Mouse (Mus musculus) forebrain, postnatal 0 days (tissue): ENCODE results near the gene Plscr2. TPM values are rescaled to one million over a fixed set of nuclear protein-coding genes. Genes with fewer than 3 reads are reported as not detected.

Experiments
- ATAC-seq: fragments of 200-750 bp; cut with Nextera tagmentation; 2 replicates; pipeline ENCODE4 v1.8.0; 2017; ENCODE audit warnings: mild to moderate bottlenecking, moderate library complexity
- DNase-seq: peaks from one replicate; pipeline ENCODE4 v3.0.0-alpha.2; 2015
- H3K27ac ChIP-seq: fragments of 300-500 bp; sonication (generic); 2 replicates; pipeline ENCODE4 v1.5.1; 2014; ENCODE audit warnings: low read depth, mild to moderate bottlenecking, antibody characterized with exemption, low read length, moderate library complexity, mixed read lengths
- H3K27me3 ChIP-seq: fragments of 300-500 bp; sonication (generic); 2 replicates; pipeline ENCODE4 v1.6.1; 2014; ENCODE audit warnings: mild to moderate bottlenecking, low read length, mixed read lengths; ENCODE audit not compliant: insufficient read depth
- H3K36me3 ChIP-seq: fragments of 300-500 bp; sonication (generic); 2 replicates; pipeline ENCODE4 v1.6.1; 2014; ENCODE audit warnings: mild to moderate bottlenecking, moderate library complexity; ENCODE audit not compliant: insufficient read depth
- H3K4me1 ChIP-seq: fragments of 300-500 bp; sonication (generic); 2 replicates; pipeline ENCODE4 v1.6.1; 2014; ENCODE audit warnings: antibody characterized with exemption; ENCODE audit not compliant: insufficient read depth
- H3K4me2 ChIP-seq: fragments of 300-500 bp; sonication (generic); 2 replicates; pipeline ENCODE4 v1.6.1; 2014; ENCODE audit warnings: low read depth, mild to moderate bottlenecking, moderate library complexity
- H3K4me3 ChIP-seq: fragments of 300-500 bp; sonication (generic); 2 replicates; pipeline ENCODE4 v1.5.1; 2014; ENCODE audit warnings: low read depth, low read length, mixed read lengths
- H3K9ac ChIP-seq: fragments of 300-500 bp; sonication (generic); 2 replicates; pipeline ENCODE4 v1.6.1; 2014; ENCODE audit warnings: mild to moderate bottlenecking
- H3K9me3 ChIP-seq: fragments of 300-500 bp; sonication (generic); 2 replicates; pipeline ENCODE4 v1.6.1; 2016; ENCODE audit warnings: low read length
- CTCF ChIP-seq: sonication (generic); IDR thresholded peaks from 2 replicates; pipeline ENCODE4 v1.5.1; 2016; ENCODE audit warnings: antibody characterized with exemption, control low read depth, low read depth
- WGBS: fragments of 180-500 bp; shearing (Covaris S2); extraction: QIAGEN DNeasy Blood & Tissue Kit; methylation state at CpG from one replicate; pipeline ENCODE4 v1.1.7; 2014; 5-methylcytosine and 5-hydroxymethylcytosine counted together
- microRNA-seq, 2 experiments: library from miRNA; unstranded; fragments of <30 nt; microRNA quantifications; one replicate each; pipeline ENCODE4; 2016
- polyA plus RNA-seq: library from polyadenylated mRNA; unstranded; fragments of >200 nt; fragmentation: Nextera tagmentation; extraction: Ambion mirVana; gene quantifications from 2 replicates; pipeline ENCODE4 v1.2.1, GENCODE M21; 2015
- total RNA-seq: library from RNA; depleted of rRNA; stranded (reverse); fragments of >200 nt; gene quantifications from 2 replicates; pipeline ENCODE4 v1.2.3, GENCODE M21; 2014; rRNA removed

The Plscr2 gene
- total and polyA plus RNA-seq, 2 experiments from 2014 or later: 1.7 to 2.0 TPM

DNA sequence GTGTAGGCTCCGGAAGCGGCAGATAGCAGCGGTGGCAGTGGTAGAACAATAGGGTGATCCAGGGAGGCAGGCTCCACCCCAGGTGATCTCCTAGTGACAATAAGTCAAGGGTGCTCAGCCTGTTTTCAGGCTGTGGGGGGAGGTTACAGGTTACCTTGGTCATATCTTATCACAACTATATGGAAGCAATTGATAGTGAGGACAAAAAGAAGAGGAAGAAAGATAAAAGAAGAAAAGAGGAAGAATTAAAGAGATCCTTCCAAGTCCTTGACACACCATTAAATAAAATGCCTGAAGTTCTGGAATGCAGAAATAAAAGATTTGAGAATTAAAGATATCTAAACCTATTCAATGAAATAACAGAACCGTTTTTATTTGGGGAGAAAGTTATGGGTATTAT, 51.4 kb downstream of the Plscr2 start:
- no peak overlapping the region for H3K4me3 ChIP-seq
- H3K27me3 ChIP-seq: no peaks in the 10 kb centered on the region
- 81% methylated on average over 4 of the region's 4 CpGs for WGBS
- no peak for TF ChIP-seq CTCF
- H3K27ac ChIP-seq: no peak overlapping the region
- no peak overlapping the region for H3K9ac ChIP-seq
- no peaks in the 10 kb centered on the region for H3K9me3 ChIP-seq
- DNase-seq: no peak
- H3K4me1 ChIP-seq: no peaks in the 10 kb centered on the region
- ATAC-seq: no peak
- no peak overlapping the region for H3K4me2 ChIP-seq
- no peaks in the 10 kb centered on the region for H3K36me3 ChIP-seq

DNA sequence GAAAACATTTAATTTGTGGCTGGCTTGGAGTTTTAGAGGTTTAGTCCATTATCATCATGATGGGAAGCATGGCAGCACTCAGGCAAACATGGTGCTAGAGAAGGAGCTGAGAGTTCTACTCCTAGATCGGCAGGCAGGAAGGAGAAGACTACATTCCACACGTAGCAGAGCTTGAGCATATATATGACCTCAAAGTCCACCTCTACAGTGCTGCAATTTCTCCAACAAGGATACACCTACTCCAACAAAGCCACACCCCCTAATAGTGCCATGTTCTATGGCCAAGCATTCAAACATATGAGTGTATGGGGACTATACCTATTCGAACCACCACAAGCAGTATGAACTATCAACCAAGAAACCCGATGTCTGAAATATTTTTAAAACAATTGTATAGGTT, 56.0 kb downstream of the Plscr2 start:
- H3K36me3 ChIP-seq: no peaks in the 10 kb centered on the region
- 91% methylated on average over 4 of the region's 4 CpGs for WGBS
- no peaks in the 10 kb centered on the region for H3K4me1 ChIP-seq
- no peak overlapping the region for H3K9ac ChIP-seq
- no peak overlapping the region for H3K4me2 ChIP-seq
- ATAC-seq: no peak
- H3K9me3 ChIP-seq: no peaks in the 10 kb centered on the region
- no peak for TF ChIP-seq CTCF
- H3K4me3 ChIP-seq: no peak overlapping the region
- H3K27me3 ChIP-seq: no peaks in the 10 kb centered on the region
- no peak for DNase-seq
- H3K27ac ChIP-seq: no peak overlapping the region

DNA sequence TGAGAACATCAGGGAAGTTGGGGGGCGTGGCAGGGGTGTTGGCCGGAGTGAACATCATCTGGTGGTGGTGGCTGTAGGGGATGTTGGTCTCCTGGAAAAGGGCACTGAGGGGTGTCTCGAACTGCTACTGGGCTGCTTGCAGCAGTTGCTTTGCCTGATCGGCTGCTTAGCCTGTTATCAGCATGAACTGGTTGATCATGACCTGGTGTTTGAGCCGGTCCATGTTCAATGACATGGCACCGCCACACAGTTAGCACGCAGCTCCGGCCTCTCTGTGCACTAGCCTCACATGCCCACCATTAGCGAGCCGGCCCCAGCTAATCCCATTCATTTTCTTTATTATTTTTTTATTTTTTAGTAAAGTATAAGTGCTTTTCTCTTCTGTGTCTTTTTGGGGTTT, 59.4 kb downstream of the Plscr2 start:
- H3K27ac ChIP-seq: no peak overlapping the region

DNA sequence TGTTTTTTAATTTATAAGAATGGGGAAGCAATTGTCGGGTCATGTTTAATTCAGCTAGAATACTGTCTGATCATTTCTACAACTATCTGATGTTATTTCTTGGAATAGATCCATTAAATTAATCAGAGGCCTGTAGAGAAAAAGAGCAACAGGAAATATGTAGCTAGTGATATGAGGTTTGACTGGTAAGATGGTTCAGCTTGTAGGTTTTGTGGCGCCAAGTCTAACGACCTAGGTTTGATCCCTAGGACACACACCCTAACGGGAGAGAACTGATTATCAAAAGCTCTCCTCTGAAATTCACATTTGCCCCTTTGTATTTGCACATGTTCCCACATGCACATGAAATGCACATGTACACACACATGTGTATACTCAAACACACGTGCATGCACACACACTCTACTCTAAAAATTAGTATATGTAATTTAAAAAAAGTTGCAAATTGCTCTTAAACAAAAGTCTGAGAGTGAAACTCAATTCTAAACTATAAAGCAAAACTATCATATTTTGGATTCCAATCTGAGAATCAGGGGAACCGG, 59.9 kb downstream of the Plscr2 start:
- ATAC-seq: no peak
- H3K4me2 ChIP-seq: no peak overlapping the region

More for the DNA sequence above, 59.4 kb downstream of the Plscr2 start:
- Histone ChIP-seq H3K9me3 (no peaks in the 10 kb centered on the region), H3K4me2 (no peak overlapping the region), H3K36me3 (no peaks in the 10 kb centered on the region), H3K9ac (no peak overlapping the region), H3K4me3 (no peak overlapping the region), H3K27me3 (no peaks in the 10 kb centered on the region), H3K4me1 (no peaks in the 10 kb centered on the region)
- no peak for ATAC-seq
- no peak for TF ChIP-seq CTCF
- WGBS: 97% methylated on average over 10 of the region's 10 CpGs
- no peak for DNase-seq

DNA sequence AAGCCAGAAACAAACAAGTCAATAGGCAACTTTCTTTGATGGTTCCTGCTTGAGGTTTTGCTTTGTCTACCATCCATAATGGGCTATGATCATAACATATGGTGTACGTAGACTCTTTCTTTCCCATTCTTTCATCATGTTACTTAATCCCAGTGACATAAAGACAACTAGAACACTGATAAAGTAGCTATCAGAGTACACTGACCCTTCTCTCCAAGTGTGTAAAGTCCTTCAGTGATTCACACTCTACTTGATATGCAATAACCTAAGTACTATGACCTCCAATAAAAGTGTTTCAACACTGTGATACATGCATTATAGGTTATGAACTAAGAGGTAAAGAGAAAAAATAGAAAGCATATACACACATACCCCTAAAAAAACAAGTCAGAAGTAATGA, 61.7 kb downstream of the Plscr2 start:
- Histone ChIP-seq H3K9me3 (no peaks in the 10 kb centered on the region), H3K36me3 (no peaks in the 10 kb centered on the region), H3K27me3 (no peaks in the 10 kb centered on the region), H3K9ac (no peak overlapping the region), H3K27ac (no peak overlapping the region), H3K4me3 (no peak overlapping the region), H3K4me1 (no peaks in the 10 kb centered on the region), H3K4me2 (no peak overlapping the region)
- WGBS: 86% methylated on average over 1 of the region's 1 CpGs
- no peak for TF ChIP-seq CTCF
- DNase-seq: no peak
- no peak for ATAC-seq

More for the DNA sequence above, 59.9 kb downstream of the Plscr2 start:
- H3K4me3 ChIP-seq: no peak overlapping the region
- no peaks in the 10 kb centered on the region for H3K27me3 ChIP-seq
- no peak overlapping the region for H3K9ac ChIP-seq
- no peaks in the 10 kb centered on the region for H3K36me3 ChIP-seq
- DNase-seq: no peak
- no peaks in the 10 kb centered on the region for H3K4me1 ChIP-seq
- WGBS: 89% methylated on average over 6 of the region's 6 CpGs
- H3K9me3 ChIP-seq: no peaks in the 10 kb centered on the region
- no peak for TF ChIP-seq CTCF
- H3K27ac ChIP-seq: no peak overlapping the region

DNA sequence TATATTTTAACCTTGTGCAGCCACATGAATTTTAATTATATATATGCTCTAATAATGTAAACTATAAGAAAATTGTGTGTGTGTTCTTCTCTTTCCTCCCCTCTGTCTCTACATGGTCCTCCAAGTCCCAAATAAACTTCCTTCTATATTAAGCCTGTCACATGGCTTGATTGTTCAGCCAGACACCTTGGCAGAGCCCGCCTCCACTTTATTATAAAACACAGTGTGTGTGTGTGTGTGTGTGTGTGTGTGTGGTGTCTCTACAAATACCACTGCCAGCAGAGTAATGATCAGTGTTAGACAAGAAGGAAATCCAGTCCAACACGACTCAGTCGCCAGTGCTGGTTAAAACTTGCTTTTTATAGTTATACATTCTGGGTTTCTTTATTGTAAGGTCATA, 62.3 kb downstream of the Plscr2 start:
- no peaks in the 10 kb centered on the region for H3K36me3 ChIP-seq
- no peaks in the 10 kb centered on the region for H3K9me3 ChIP-seq
- no peak overlapping the region for H3K27ac ChIP-seq
- no peak for TF ChIP-seq CTCF
- no peaks in the 10 kb centered on the region for H3K27me3 ChIP-seq
- H3K4me2 ChIP-seq: no peak overlapping the region
- DNase-seq: no peak
- H3K4me3 ChIP-seq: no peak overlapping the region
- H3K9ac ChIP-seq: no peak overlapping the region
- no peak for ATAC-seq
- 74% methylated on average over 3 of the region's 3 CpGs for WGBS
- H3K4me1 ChIP-seq: no peaks in the 10 kb centered on the region

DNA sequence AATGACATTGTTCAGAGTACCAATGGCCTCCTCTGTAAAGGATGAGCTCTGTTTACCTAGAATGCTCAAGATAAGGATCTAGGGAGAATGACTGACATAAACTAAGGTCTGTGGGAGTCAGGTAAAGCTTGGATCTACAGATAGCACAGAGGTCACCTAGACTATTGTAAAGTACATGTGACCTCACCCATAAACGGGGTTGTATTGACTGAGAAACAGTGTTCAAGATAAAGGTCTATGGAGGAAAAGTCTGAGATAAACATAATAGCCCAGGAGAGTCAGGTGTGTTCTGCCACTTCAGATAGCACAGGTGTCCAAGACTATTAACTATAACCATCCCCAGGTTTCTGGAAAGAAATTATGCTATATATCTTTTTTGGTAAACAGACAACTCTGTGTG, 63.6 kb downstream of the Plscr2 start:
- Histone ChIP-seq H3K4me2 (no peak overlapping the region), H3K9ac (no peak overlapping the region), H3K4me3 (no peak overlapping the region), H3K27me3 (no peaks in the 10 kb centered on the region), H3K27ac (no peak overlapping the region), H3K9me3 (no peaks in the 10 kb centered on the region), H3K4me1 (no peaks in the 10 kb centered on the region), H3K36me3 (no peaks in the 10 kb centered on the region)
- TF ChIP-seq CTCF: no peak
- WGBS: 76% methylated on average over 1 of the region's 1 CpGs
- DNase-seq: no peak
- ATAC-seq: no peak

Small RNAs within 50 kb of the gene (microRNA-seq; reads per million reads assigned to microRNA genes)
- gene Mir6386: 0 reads per million in 2 experiments

Other genes with a start within 250 kb of the Plscr2 start
- 0.24 TPM in 1 of 2 replicates, not detected in the other for gene Plscr5, start 82.7 kb upstream of the Plscr2 start, total RNA-seq
- 0.20 and 0.68 TPM in 2 replicates for gene Plscr5, start 82.7 kb upstream of the Plscr2 start, polyA plus RNA-seq
- gene Plscr1, start 25.9 kb upstream of the Plscr2 start, total RNA-seq: 5.1 and 6.9 TPM in 2 replicates
- 5.0 and 6.1 TPM in 2 replicates for gene Plscr1, start 25.9 kb upstream of the Plscr2 start, polyA plus RNA-seq
- not detected in 2 replicates for gene 1700057G04Rik, start 33.8 kb downstream of the Plscr2 start, total RNA-seq
- gene 1700057G04Rik, start 33.8 kb downstream of the Plscr2 start, polyA plus RNA-seq: not detected in 2 replicates
- 1.0 and 1.7 TPM in 2 replicates for gene Plscr4, start 181.8 kb downstream of the Plscr2 start, total RNA-seq
- gene Plscr4, start 181.8 kb downstream of the Plscr2 start, polyA plus RNA-seq: 2.1 and 3.0 TPM in 2 replicates